In the genomic region with DNA sequence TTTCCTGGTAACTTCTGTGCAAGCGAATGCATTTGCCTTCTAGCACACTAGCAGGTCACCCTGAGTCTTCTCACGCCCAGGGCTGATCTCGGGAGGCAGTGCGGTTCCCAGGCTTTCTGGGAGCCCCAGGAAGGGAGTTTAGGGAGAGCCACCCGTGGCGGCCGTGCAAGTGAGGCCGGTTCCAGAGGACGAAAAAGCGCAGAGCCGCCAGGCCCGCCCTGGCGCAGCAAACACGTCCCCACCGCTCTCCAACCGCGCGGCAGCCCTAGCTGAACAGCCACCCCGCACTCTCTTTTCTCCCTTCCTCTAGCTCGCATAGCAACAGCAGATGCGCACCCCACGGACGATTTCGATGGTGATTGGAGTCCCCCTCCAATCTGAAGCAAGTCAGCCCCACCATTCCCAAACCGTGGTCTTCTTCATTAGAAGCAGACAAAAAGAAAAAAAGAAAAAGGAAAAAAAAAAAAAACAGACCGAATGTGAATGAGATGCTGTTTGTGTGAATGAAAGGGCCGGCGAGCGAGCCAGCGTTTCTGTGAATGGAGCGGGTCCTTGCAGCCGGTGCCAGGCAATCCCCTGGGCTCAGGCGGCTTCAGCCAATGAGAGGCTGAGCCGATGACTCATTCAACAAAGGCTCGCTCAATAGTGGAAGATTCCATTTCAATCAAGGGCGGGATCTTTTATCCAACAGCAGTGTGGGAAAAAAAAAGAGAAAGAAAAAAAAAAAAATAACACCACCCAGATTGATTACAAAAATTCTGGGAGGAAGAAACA, we compare ENCODE assay signal across 9 mouse cellular contexts. TPM values are rescaled to one million over a fixed set of nuclear protein-coding genes. Genes with fewer than 3 reads are reported as not detected.
DNase-seq lines count a peak whose midpoint lies in the region; ATAC-seq and TF ChIP-seq lines count a peak whose summit lies in the region.
"Had no signal": no experiment of that assay in that cellular context is flagged by ENCODE, and none has a peak within 500 bp of the region (broad histone marks: within the 10 kb centered on the region; RNA-seq: fewer than 3 reads in every experiment).

A gene (minus strand): TSS at position 509 of the 774 bp plus-strand sequence.

- no peaks in the 10 kb centered on the region for H3K36me3 ChIP-seq in E14TG2a.4 (ENCODE audit: insufficient read depth, low read length)
- no peaks in the 10 kb centered on the region for H3K36me3 ChIP-seq in forebrain, embryonic 15.5 days
- no peaks in the 10 kb centered on the region for H3K36me3 ChIP-seq in liver, postnatal 0 days (replicated peaks; ENCODE audit: insufficient read depth, low read length)
- no peaks in the 10 kb centered on the region for H3K36me3 ChIP-seq in thymus, adult 2 months (ENCODE audit: control insufficient read depth, insufficient read depth, low read length)

- peak; percentile 92 for ATAC-seq in forebrain, embryonic 15.5 days (replicated peaks)
- no peak for ATAC-seq in liver, postnatal 0 days

- peak within 1 kb of the TSS; percentile 73 for H3K4me3 ChIP-seq in E14TG2a.4 (replicated peaks; ENCODE audit: low read length)
- H3K4me3 ChIP-seq in forebrain, embryonic 15.5 days = peak within 1 kb of the TSS; percentile 58
- H3K4me3 ChIP-seq in layer of hippocampus, adult 2 months = peak within 1 kb of the TSS; percentile 82
- 0 out of 2 replicates have a peak within 1 kb of the TSS, but pooled peaks have one; percentile 8 for H3K4me3 ChIP-seq in liver, postnatal 0 days (ENCODE audit: low read depth, low read length)
- H3K4me3 ChIP-seq in thymus, adult 2 months (ENCODE audit: control insufficient read depth, insufficient read depth, low read length) = no peak within 1 kb of the TSS

- peak within 1 kb of the TSS; percentile 93 for H3K4me2 ChIP-seq in forebrain, embryonic 15.5 days (replicated peaks)
- peak within 1 kb of the TSS; percentile 54 for H3K4me2 ChIP-seq in liver, postnatal 0 days (ENCODE audit: low read depth, low read length)

- peak within 1 kb of the TSS; percentile 53 for H3K9ac ChIP-seq in forebrain, embryonic 15.5 days (replicated peaks)
- H3K9ac ChIP-seq in liver, postnatal 0 days (replicated peaks) = no peak within 1 kb of the TSS

- H3K9me3 ChIP-seq in E14TG2a.4 (ENCODE audit: low read length) = peaks cover 15% of the 10 kb centered on the region
- no peaks in the 10 kb centered on the region for H3K9me3 ChIP-seq in forebrain, embryonic 15.5 days
- no peaks in the 10 kb centered on the region for H3K9me3 ChIP-seq in liver, postnatal 0 days (ENCODE audit: low read length)

- no peak for TF ChIP-seq EP300 in liver, postnatal 0 days (IDR thresholded peaks at IDR 0.05; ENCODE audit: low read depth)

- TF ChIP-seq CTCF in E14TG2a.4 (conservative IDR thresholded peaks at IDR 0.05; ENCODE audit: low read length) = no peak
- TF ChIP-seq CTCF in layer of hippocampus, adult 2 months (conservative IDR thresholded peaks at IDR 0.05) = no peak
- no peak for TF ChIP-seq CTCF in liver, postnatal 0 days (IDR thresholded peaks at IDR 0.05; ENCODE audit: low read depth)
- no peak for TF ChIP-seq CTCF in thymus, adult 2 months (IDR thresholded peaks at IDR 0.05; ENCODE audit: borderline replicate concordance, control insufficient read depth, extremely low read depth, insufficient read depth, low read length, poor library complexity)

- no peak for TF ChIP-seq POLR2A in thymus, adult 2 months (IDR thresholded peaks at IDR 0.05; ENCODE audit: control insufficient read depth, extremely low read depth, insufficient read depth, low read length, poor library complexity)

- peaks cover 37% of the 10 kb centered on the region for H3K4me1 ChIP-seq in E14TG2a.4 (replicated peaks; ENCODE audit: low read depth, low read length)
- H3K4me1 ChIP-seq in forebrain, embryonic 15.5 days = peaks cover 47% of the 10 kb centered on the region
- H3K4me1 ChIP-seq in liver, postnatal 0 days (ENCODE audit: insufficient read depth) = peaks cover 4% of the 10 kb centered on the region; the same call in 1 of the 2 replicates
- H3K4me1 ChIP-seq in thymus, adult 2 months (replicated peaks; ENCODE audit: control insufficient read depth, insufficient read depth, low read length) = no peaks in the 10 kb centered on the region

- peak; percentile 51 for DNase-seq in cerebellum, adult 11-12 months
- DNase-seq in heart, postnatal 25 days (ENCODE audit: low spot score) = peak; percentile 47
- peak; percentile 77 to 93 for DNase-seq in layer of hippocampus, adult 2 months (ENCODE audit: low spot score in 2 of 2)
- DNase-seq in liver, postnatal 0 days = peak; percentile 19
- peak; percentile 36 for DNase-seq in retina, adult 2 months (ENCODE audit: low read depth, low spot score)
- DNase-seq in thymus, adult 2 months = no peak

- intact Hi-C loops in heart, postnatal 25 days (cut with DNase I) = no loop called here

- under 1% methylated on average over 36 of the region's 36 CpGs for WGBS in forebrain, embryonic 15.5 days
- WGBS in liver, postnatal 0 days (ENCODE audit: insufficient replicate concordance) = 3% methylated on average over 36 of the region's 36 CpGs
- WGBS in thymus, adult 2 months = 4% methylated on average over 36 of the region's 36 CpGs

- peaks cover 66% of the 10 kb centered on the region for H3K27me3 ChIP-seq in E14TG2a.4 (ENCODE audit: insufficient read depth, low read length)
- H3K27me3 ChIP-seq in forebrain, embryonic 15.5 days = no peaks in the 10 kb centered on the region
- H3K27me3 ChIP-seq in liver, postnatal 0 days (ENCODE audit: insufficient read depth, low read length) = peaks cover 73% of the 10 kb centered on the region
- peaks cover 18% of the 10 kb centered on the region; the same call in 1 of the 2 replicates for H3K27me3 ChIP-seq in thymus, adult 2 months (ENCODE audit: control insufficient read depth, insufficient read depth, low read length)
- H3K27me3 ChIP-seq: CH12.LX had no signal

- H3K27ac ChIP-seq in forebrain, embryonic 15.5 days (replicated peaks) = peak within 1 kb of the TSS; percentile 89
- peak within 1 kb of the TSS; percentile 95 for H3K27ac ChIP-seq in layer of hippocampus, adult 2 months
- H3K27ac ChIP-seq in liver, postnatal 0 days (ENCODE audit: low read depth) = no peak within 1 kb of the TSS
- no peak within 1 kb of the TSS for H3K27ac ChIP-seq in thymus, adult 2 months (ENCODE audit: control insufficient read depth, insufficient read depth, low read length)

RNA-seq across cellular contexts. Expression of the gene that starts here (rescaled TPM):
- polyA plus RNA-seq in forebrain, embryonic 15.5 days (2015; fragmentation: Nextera tagmentation; extraction: Ambion mirVana) = 9.6 and 10.1 TPM in 2 replicates
- 1 to 10 TPM; 2.3 TPM for total RNA-seq in heart, postnatal 25 days (2021)
- 100 to 1,000 TPM; 120 to 127 TPM for total RNA-seq in layer of hippocampus, adult 2 months (2021)
- 0.07 TPM in 1 of 2 replicates, not detected in the other for polyA plus RNA-seq in liver, postnatal 0 days (2015; fragmentation: Nextera tagmentation; extraction: Ambion mirVana)
- 0.57 and 0.69 TPM in 2 replicates for polyA plus RNA-seq in thymus, adult 2 months (2012; rRNA removed)

Comparison
In these comparisons a context has a peak if more than half of its experiments do, and no peak if none do; other contexts are left out.
1. RNA of the gene that starts here (total RNA-seq): 120 to 127 TPM in layer of hippocampus, adult 2 months; 2.3 TPM in heart, postnatal 25 days; every median in the first group is over 10 times any median in the second.
2. Peak in DNase-seq, H3K4me3 ChIP-seq and H3K4me2 ChIP-seq in liver, postnatal 0 days; RNA of the gene not detected or under 1 TPM.
3. H3K27ac ChIP-seq: peak in forebrain, embryonic 15.5 days (single experiment) and layer of hippocampus, adult 2 months (single experiment); none in liver, postnatal 0 days (single experiment) and thymus, adult 2 months (single experiment).